Mouse (Mus musculus) kidney, adult 2 months (tissue): ENCODE results near the gene Fam216a.

Experiments used
- CTCF ChIP-seq: fragments of 200-500 bp; conservative IDR thresholded peaks from 2 replicates; pipeline ENCODE4 v1.5.1; 2011; ENCODE audit warnings: low read depth, mild to moderate bottlenecking, control low read depth, low read length, moderate library complexity, mixed read lengths; ENCODE audit not compliant: insufficient read depth, insufficient read length
- POLR2A ChIP-seq: fragments of 200-500 bp; IDR thresholded peaks from one replicate; pipeline ENCODE4 v1.6.1; 2011; ENCODE audit warnings: low read depth, low read length, control low read depth

DNA sequence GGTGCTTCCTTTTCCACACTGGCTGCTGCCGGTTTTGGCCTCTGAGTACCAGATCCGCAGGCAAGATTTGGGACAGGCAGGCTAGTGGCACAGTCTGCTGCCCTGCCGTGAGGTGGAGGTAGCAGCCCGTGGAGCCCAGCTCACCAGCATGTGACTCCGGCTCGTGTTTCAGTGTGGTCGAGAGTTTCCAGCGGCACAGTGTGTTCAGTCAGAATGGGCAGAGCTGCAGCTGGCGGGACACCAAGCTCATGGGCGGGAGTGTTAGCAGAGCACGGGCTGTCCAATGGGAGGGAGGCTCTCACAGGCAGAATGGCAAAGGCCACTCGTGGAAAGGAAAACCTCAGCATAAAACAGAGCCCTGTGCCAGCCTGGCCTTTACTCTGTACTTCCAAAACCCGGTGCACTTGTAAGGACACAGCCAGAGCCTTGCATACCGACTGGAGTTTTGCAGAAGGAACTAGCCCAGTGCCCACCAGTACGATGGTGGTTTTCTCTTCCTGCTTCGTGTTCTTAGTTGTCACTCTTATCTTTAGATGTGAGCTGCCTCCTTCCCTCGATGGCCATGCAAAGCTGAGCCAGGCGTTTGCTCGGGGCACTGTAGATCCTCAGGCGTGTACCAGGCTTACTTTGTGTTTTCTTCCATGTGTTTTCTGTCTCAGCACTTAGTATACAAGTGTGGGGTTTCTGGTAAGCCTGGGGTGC lies 57.0 kb downstream of the Fam216a start:
- TF ChIP-seq CTCF = peak; percentile 65
- no peak for TF ChIP-seq POLR2A
